Mouse (Mus musculus) lung, adult 2 months (tissue): ENCODE data around the gene Tspan10.

Experiments
- CTCF ChIP-seq: fragments of 200-500 bp; IDR thresholded peaks from 2 replicates; pipeline ENCODE4 v1.5.1; 2011; ENCODE audit warnings: mild to moderate bottlenecking, low read length, control low read depth; ENCODE audit not compliant: insufficient read depth
- POLR2A ChIP-seq: fragments of 200-500 bp; IDR thresholded peaks from 2 replicates; pipeline ENCODE4 v1.6.1; 2011; ENCODE audit warnings: low read depth, mild to moderate bottlenecking, control low read depth, low read length, borderline replicate concordance; ENCODE audit errors: extremely low read depth

DNA sequence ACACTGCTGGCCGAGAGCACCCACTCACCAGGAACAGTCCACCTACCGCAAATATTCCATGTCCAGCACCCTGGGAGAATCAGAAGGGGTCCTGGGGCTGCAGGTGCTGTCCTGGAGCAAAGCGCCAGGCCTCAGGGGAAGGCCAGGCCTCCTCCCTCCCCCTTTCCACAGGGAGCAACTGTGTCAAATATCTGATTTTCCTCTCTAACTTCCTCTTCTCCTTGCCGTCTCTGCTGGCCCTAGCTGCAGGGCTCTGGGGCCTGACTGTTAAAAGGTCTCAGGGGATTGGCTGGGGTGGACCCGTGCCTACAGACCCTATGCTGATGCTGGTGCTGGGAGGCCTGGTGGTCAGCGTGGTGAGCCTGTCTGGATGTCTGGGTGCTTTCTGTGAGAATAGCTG lies 1.7 kb downstream of the Tspan10 start:
- no peak for TF ChIP-seq POLR2A
- TF ChIP-seq CTCF, result no peak
